Mouse (Mus musculus) cerebellum, adult 2 months (tissue): Measurements from ENCODE around the gene Rtp1. TPM values are rescaled to one million over a fixed set of nuclear protein-coding genes. Genes with fewer than 3 reads are reported as not detected.

Source experiments
- DNase-seq, 2 experiments: peaks; one replicate each; pipeline ENCODE4 v3.0.0; 2021
- H3K27ac ChIP-seq: fragments of 200-500 bp; 2 replicates; pipeline ENCODE4 v1.5.1; 2012; ENCODE audit warnings: low read length, control low read depth, inconsistent platforms; ENCODE audit not compliant: insufficient read depth
- H3K27me3 ChIP-seq: fragments of 200-500 bp; 2 replicates; pipeline ENCODE4 v1.6.1; 2012; ENCODE audit warnings: inconsistent platforms, mild to moderate bottlenecking, low read length, moderate library complexity; ENCODE audit not compliant: control insufficient read depth, insufficient read depth
- H3K4me1 ChIP-seq: fragments of 200-500 bp; 2 replicates; pipeline ENCODE4 v1.6.1; 2011; ENCODE audit warnings: low read length; ENCODE audit not compliant: control insufficient read depth, insufficient read depth
- H3K4me3 ChIP-seq: fragments of 200-500 bp; replicated peaks from 2 replicates; pipeline ENCODE3; 2011; ENCODE audit warnings: mild to moderate bottlenecking, low read depth, low read length, control low read depth; ENCODE audit not compliant: insufficient read depth
- CTCF ChIP-seq: fragments of 200-500 bp; IDR thresholded peaks from 2 replicates; pipeline ENCODE4 v1.5.1; 2011; ENCODE audit warnings: low read depth, mild to moderate bottlenecking, control low read depth, low read length, moderate library complexity, borderline replicate concordance; ENCODE audit not compliant: insufficient read depth
- POLR2A ChIP-seq: fragments of 200-500 bp; IDR thresholded peaks from 2 replicates; pipeline ENCODE4 v1.6.1; 2011; ENCODE audit warnings: low read length, control low read depth, borderline replicate concordance; ENCODE audit not compliant: insufficient read depth
- WGBS: fragments of 180-500 bp; shearing (Covaris S2); methylation state at CpG from one replicate; pipeline ENCODE4 v1.1.7; 2018; 5-methylcytosine and 5-hydroxymethylcytosine counted together
- polyA plus RNA-seq: library from polyadenylated mRNA; depleted of rRNA; stranded (reverse); fragments of >200 nt; gene quantifications from 2 replicates; pipeline ENCODE4 v1.2.3, GENCODE M21; 2012

The Rtp1 gene
- polyA plus RNA-seq, 1 experiment: 0.56 TPM

DNA sequence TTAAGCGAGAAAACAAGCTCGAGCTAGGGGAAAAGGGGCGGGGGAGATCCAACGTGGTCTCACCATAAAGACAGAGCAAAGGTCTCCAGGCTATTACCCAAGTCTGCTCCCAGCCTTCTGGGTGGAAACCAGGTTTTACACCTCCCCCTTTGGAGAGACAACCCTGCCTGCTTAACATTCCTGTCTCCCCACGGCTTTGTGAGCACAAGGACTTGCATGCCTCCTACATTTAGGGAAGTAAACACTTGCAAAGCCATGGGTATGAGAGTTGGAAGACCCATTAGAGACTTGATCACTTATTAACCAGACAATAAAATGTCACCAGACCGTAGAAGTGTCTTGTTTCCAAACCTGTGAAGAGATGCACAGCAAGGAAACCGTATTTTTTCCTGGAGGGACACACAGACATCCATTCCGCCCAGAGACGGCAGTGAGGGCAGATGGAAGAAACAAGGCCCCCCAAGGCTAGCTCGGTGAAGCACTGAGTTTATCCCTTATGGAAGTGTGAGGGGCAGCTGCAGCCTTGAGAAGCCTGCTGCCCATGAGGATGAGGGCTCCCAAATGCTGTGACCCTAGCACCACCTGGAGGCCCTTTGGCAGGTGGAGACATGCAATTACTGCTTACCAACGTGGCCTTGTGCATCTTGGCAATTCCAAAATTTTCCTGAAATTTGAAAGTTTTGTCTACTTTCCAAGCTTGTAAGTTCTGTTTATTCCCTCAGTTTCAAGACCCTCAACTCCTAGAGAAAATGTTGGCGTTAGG is 8.7 kb downstream of the Rtp1 start:
- no peak overlapping the region for H3K27ac ChIP-seq
- WGBS: 67% methylated on average over 12 of the region's 12 CpGs
- H3K27me3 ChIP-seq: no peaks in the 10 kb centered on the region
- DNase-seq: no peak
- H3K4me3 ChIP-seq: no peak overlapping the region
- no peaks in the 10 kb centered on the region for H3K4me1 ChIP-seq
- TF ChIP-seq POLR2A: no peak
- peak; percentile 20; the same call in 1 of the 2 replicates for TF ChIP-seq CTCF

DNA sequence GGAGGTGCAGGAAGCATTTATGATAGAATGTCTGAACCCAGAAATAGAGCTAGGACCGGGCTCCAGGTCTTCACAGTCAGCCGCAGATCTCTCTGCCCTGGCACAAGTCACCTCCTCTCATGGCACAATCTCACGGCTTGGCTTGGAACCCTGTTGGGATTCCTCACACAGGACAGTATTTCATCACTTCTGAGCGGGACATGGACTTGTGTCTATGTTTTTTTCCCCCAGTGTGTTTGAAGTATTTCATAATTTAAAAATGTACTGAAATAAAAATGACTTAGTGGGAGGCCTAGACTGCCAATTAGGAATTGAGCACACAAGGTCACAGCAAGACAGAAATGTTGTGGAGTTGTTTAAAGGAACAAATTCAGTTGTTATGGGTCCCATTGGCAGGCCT is 15.3 kb downstream of the Rtp1 start:
- no peak for DNase-seq
- TF ChIP-seq POLR2A: no peak
- TF ChIP-seq CTCF: no peak
- Histone ChIP-seq H3K27me3 (no peaks in the 10 kb centered on the region), H3K27ac (no peak overlapping the region), H3K4me3 (no peak overlapping the region), H3K4me1 (no peaks in the 10 kb centered on the region)
- WGBS: 58% methylated on average over 4 of the region's 4 CpGs

DNA sequence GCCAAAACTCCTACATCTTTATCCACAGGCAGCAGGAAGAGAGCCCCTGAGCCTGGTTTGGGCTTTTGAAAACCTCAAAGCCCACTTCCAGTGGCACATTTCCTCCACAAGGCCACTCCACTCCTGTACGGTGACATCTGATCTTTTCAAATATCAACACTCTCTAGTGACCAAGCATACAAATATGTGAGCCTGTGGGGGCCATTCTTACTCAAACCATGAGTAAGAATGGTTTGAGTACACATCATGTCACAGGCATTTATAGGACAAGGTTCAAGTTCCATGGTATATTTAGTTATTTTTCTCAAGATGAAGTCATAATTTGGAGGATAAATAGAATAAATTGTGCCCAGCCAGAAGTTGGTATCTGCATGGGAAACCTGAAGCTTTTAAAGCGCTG is 21.0 kb downstream of the Rtp1 start:
- H3K27me3 ChIP-seq: no peaks in the 10 kb centered on the region
- TF ChIP-seq POLR2A (no peak), CTCF (no peak)
- no peak for DNase-seq
- 88% methylated on average over 2 of the region's 2 CpGs for WGBS
- H3K4me1 ChIP-seq: no peaks in the 10 kb centered on the region
- no peak overlapping the region for H3K4me3 ChIP-seq
- no peak overlapping the region for H3K27ac ChIP-seq

- Histone ChIP-seq H3K27me3 (no peaks in the 10 kb centered on the region), H3K4me3 (no peak overlapping the region), H3K4me1 (no peaks in the 10 kb centered on the region; the same call in 1 of the 2 replicates), H3K27ac (no peak overlapping the region)
- no peak for DNase-seq
- TF ChIP-seq POLR2A (no peak), CTCF (no peak)
- WGBS: 86% methylated on average over 4 of the region's 4 CpGs
Measured at GRCm38 (mm10) chr16:23450816-23451215, 21.9 kb downstream of the Rtp1 start.

DNA sequence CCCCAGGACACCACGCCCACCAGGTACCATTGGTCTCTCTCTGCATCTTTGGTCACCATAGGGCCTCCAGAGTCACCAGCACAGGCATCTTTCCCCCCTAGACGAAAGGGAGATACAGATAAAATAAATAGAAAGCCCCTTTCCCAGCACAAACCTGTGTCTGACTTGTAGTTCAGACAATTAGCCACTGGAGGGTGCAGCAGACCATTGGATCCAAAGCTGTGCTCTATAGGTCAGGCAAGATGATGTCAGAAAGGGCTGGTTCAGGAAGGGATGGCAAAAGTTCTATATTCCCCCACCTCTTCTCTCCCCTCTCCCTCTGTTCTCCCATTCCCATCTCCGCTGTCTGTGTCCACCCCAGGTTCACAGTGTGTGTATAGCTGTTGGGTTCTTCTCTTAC is 23.5 kb downstream of the Rtp1 start:
- Histone ChIP-seq H3K27ac (no peak overlapping the region), H3K4me1 (peaks cover 2% of the 10 kb centered on the region), H3K4me3 (no peak overlapping the region), H3K27me3 (no peaks in the 10 kb centered on the region)
- 29% methylated on average over 3 of the region's 3 CpGs for WGBS
- TF ChIP-seq CTCF (peak; percentile 72), POLR2A (no peak)
- DNase-seq: peak; percentile 25 to 37

DNA sequence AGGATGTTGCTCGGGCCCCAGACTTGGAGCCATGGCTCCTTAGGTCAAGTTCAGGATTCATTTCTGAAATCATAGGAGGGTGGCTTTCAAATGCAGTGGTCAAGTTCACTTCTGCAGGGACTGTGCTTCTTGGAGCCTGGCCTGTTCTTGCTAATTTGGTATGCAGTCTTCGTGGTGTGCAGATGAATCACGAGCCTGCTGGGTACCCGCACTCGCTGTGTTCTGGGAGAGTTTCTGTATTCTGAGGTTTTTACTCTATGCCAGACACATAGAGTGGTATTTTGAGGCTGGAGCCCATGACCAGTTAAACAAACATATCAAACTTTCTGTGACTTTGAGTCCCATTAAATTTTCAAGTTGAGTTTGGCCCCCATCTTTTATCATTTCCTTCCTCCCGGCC is 25.4 kb downstream of the Rtp1 start:
- no peak for DNase-seq
- peaks cover 2% of the 10 kb centered on the region for H3K4me1 ChIP-seq
- H3K27ac ChIP-seq: no peak overlapping the region
- WGBS: 79% methylated on average over 6 of the region's 6 CpGs
- TF ChIP-seq POLR2A (no peak), CTCF (no peak)
- no peak overlapping the region for H3K4me3 ChIP-seq
- no peaks in the 10 kb centered on the region for H3K27me3 ChIP-seq

DNA sequence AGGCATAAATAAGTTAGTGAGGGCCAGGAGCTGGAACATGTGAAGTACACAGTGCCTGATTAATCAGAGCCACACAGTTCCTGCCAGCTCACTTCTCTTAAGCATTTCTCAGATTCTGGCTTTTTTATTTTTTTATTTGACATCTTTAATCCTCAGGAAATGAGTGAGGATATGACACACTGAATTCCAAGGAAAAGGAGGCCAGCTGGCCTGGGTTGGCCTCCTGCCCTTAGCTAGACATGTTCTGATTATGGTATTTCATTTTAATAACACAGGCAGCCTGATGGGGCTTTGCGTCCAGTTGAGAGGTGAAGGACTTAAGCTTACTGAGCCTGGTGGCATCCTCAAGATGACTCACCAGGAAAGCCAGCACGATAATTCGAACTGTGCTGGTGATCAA is 27.6 kb downstream of the Rtp1 start:
- no peak for TF ChIP-seq CTCF
- TF ChIP-seq POLR2A: no peak
- WGBS: 17% methylated on average over 3 of the region's 3 CpGs
- peak; percentile 51 to 75 for DNase-seq

DNA sequence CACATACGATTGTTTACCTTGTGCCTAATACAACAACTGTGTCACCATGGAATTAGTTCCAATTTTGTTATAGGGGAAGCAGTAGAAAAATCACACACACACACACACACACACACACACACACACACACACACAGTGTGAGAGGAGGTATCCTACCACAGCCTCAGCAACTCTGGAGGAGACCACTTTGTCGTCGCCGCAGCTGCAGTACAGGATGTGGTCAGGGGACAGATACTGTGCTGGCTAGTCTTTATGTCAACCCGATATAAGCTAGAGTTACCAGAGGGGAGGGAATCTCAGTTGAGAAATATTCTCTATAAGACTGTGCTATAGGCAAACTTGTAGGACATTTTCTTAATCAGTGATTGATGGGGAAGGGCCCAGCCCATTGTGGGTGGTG is 28.4 kb downstream of the Rtp1 start:
- 98% methylated on average over 5 of the region's 5 CpGs for WGBS
- no peak overlapping the region for H3K27ac ChIP-seq
- H3K27me3 ChIP-seq: no peaks in the 10 kb centered on the region

More for the DNA sequence above, 27.6 kb downstream of the Rtp1 start:
- H3K4me3 ChIP-seq: no peak overlapping the region
- no peak overlapping the region for H3K27ac ChIP-seq
- no peaks in the 10 kb centered on the region for H3K27me3 ChIP-seq
- H3K4me1 ChIP-seq: peaks cover 2% of the 10 kb centered on the region

More for the DNA sequence above, 28.4 kb downstream of the Rtp1 start:
- DNase-seq: no peak
- TF ChIP-seq POLR2A (no peak), CTCF (no peak)
- no peak overlapping the region for H3K4me3 ChIP-seq
- H3K4me1 ChIP-seq: peaks cover 2% of the 10 kb centered on the region
